Mouse (Mus musculus) gastrocnemius, adult 2 months (tissue): Measurements from ENCODE around the gene Fam114a1. TPM values are rescaled to one million over a fixed set of nuclear protein-coding genes. Genes with fewer than 3 reads are reported as not detected.

Experiments used
- DNase-seq: peaks from one replicate; pipeline ENCODE4 v3.0.0; 2022
- H3K27ac ChIP-seq: fragments of 200-600 bp; 2 replicates; pipeline ENCODE4 v1.8.1; 2022; ENCODE audit warnings: mild to moderate bottlenecking
- H3K4me3 ChIP-seq: fragments of 200-600 bp; 2 replicates; pipeline ENCODE4 v1.8.1; 2022; ENCODE audit warnings: mild to moderate bottlenecking, moderate library complexity
- CTCF ChIP-seq: fragments of 200-600 bp; IDR thresholded peaks from 2 replicates; pipeline ENCODE4 v1.8.1; 2022; ENCODE audit warnings: antibody characterized with exemption, mild to moderate bottlenecking, moderate library complexity
- intact Hi-C: fragments of 180-260 bp; cut with DNase I; formaldehyde crosslinking; loops from one replicate; pipeline ENCODE4 v1.15.1; 2025
- total RNA-seq, 2 experiments: library from RNA; stranded (reverse); gene quantifications; 2 replicates each; pipeline ENCODE4 v1.2.3; 2021

Gene Fam114a1
- total RNA-seq, 2 experiments from 2014 or later: 7.6 to 14.1 TPM

DNA sequence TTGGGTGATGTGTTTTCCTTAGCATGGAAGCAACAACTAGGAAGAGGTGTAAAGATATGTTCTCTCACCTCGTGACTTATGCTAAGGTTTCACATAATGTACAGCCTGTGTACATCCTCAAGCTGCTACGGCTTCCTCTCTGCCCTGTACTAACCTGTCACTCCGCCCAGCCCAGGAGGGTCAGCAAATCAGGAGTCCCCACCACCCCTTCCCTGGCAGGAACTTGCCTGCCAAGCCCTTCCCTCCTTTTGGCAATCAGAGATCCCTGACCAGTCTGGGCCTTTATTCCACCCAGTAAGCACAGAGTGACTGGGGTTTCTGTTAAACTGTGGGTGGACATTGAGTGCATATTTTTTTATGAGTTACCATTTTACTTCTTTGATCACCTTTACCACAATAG, 45.6 kb downstream of the Fam114a1 start:
- intact Hi-C loops: loop anchor here (5.0 kb wide), 1 partner anchor 227 kb away; no protein-coding TSS in a partner anchor
- Histone ChIP-seq H3K27ac (no peak overlapping the region), H3K4me3 (no peak overlapping the region)
- no peak for DNase-seq
- TF ChIP-seq CTCF: no peak

DNA sequence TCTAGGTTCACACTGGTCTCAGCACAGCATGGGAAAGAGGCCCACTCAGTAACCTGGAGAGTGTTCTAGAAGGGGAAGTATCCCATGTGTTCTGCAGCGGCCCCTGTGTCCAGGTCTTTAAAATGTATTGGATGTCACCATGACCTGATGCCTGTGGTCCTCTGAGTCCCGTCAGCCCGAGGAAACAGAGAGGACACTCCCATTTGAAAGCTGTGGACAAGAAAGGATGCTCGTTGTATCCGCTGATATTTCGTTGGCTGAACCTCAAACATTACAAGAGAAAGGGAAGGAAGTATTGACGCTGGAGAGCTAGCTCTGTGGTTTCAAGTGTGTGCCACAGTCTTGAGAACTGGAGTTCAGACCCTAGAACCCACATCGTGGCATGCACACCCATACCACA, 49.2 kb downstream of the Fam114a1 start:
- Histone ChIP-seq H3K4me3 (no peak overlapping the region), H3K27ac (no peak overlapping the region)
- DNase-seq: no peak
- TF ChIP-seq CTCF: no peak
- intact Hi-C loops: loop anchor here (5.0 kb wide), 1 partner anchor 223 kb away; no protein-coding TSS in a partner anchor

DNA sequence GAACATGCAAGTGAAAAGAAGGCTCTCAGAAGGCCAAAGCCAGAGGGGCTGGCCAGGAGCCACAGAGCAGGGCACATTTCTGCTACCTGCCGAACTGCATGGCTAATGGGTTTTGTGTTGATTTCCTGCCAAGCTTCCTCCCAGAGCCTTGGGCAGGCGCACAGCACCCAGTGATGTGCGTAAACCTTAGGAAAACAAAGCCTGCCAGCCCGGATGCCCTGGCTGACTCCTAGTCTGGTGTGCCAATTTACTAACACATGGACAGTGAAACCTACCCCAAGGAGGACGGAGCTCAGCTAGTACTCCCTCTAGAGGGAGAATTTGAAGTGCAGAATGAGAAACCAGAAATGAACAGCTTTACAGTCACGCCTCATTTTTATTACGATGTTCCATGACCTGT, 50.0 kb downstream of the Fam114a1 start:
- Histone ChIP-seq H3K27ac (peak overlapping the region; percentile 46; the same call in 1 of the 2 replicates), H3K4me3 (peak overlapping the region; percentile 30)
- TF ChIP-seq CTCF: peak; percentile 58
- intact Hi-C loops: loop anchor here (5.0 kb wide), 1 partner anchor 222 kb away; no protein-coding TSS in a partner anchor
- peak; percentile 61 for DNase-seq

- Histone ChIP-seq H3K4me3 (no peak overlapping the region), H3K27ac (no peak overlapping the region)
- intact Hi-C loops: no loop called here
- TF ChIP-seq CTCF: no peak
- no peak for DNase-seq
These were observed 52.1 kb downstream of the Fam114a1 start for GRCm38 (mm10) chr5:65022006-65022405.

- DNase-seq: no peak
- intact Hi-C loops: no loop called here
- Histone ChIP-seq H3K27ac (no peak overlapping the region), H3K4me3 (no peak overlapping the region)
- TF ChIP-seq CTCF: no peak
These were observed 54.8 kb downstream of the Fam114a1 start for GRCm38 (mm10) chr5:65024641-65025040.

- TF ChIP-seq CTCF: no peak
These were observed 56.0 kb downstream of the Fam114a1 start for GRCm38 (mm10) chr5:65025916-65026315.

DNA sequence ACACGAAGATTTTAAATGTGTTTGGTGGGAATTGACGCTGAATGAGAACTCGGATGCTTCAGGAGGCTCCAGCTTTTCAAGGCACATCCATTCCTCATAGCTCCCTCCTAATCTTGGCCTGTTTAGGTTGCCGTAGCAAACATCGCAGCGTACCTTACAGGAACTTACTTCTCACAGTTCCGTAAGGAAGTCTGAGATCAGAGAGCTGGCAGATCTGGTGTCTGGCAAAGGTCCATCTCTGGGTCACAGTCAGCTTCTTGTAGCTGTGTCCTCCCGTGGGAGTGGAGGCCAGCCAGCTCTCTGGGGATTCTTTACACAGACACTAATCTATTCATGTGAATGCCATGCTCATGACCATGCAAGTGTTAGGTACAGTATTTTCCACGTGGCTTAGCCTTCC, 56.9 kb downstream of the Fam114a1 start:
- TF ChIP-seq CTCF: no peak
- peak; percentile 46 for DNase-seq
- H3K4me3 ChIP-seq: no peak overlapping the region
- H3K27ac ChIP-seq: no peak overlapping the region
- intact Hi-C loops: no loop called here

More at GRCm38 (mm10) chr5:65025916-65026315, 56.0 kb downstream of the Fam114a1 start:
- Histone ChIP-seq H3K4me3 (no peak overlapping the region), H3K27ac (no peak overlapping the region)
- DNase-seq: peak; percentile 34
- intact Hi-C loops: no loop called here

- intact Hi-C loops: no loop called here
- DNase-seq: no peak
- no peak for TF ChIP-seq CTCF
These were observed 58.1 kb downstream of the Fam114a1 start for GRCm38 (mm10) chr5:65028019-65028418.

GRCm38 (mm10) chr5:65036597-65036996, 66.7 kb downstream of the Fam114a1 start:
- no peak overlapping the region for H3K27ac ChIP-seq
- intact Hi-C loops: no loop called here
- DNase-seq: no peak
- no peak overlapping the region for H3K4me3 ChIP-seq
- TF ChIP-seq CTCF: no peak

More at GRCm38 (mm10) chr5:65028019-65028418, 58.1 kb downstream of the Fam114a1 start:
- Histone ChIP-seq H3K27ac (no peak overlapping the region), H3K4me3 (no peak overlapping the region)

- intact Hi-C loops: no loop called here
- H3K27ac ChIP-seq: peak overlapping the region; percentile 77
- DNase-seq: no peak
- H3K4me3 ChIP-seq: peak overlapping the region; percentile 50
- no peak for TF ChIP-seq CTCF
These were observed 68.4 kb downstream of the Fam114a1 start for GRCm38 (mm10) chr5:65038305-65038704.

GRCm38 (mm10) chr5:65038811-65039571, 69.1 kb downstream of the Fam114a1 start:
- peak overlapping the region; percentile 77 for H3K27ac ChIP-seq
- DNase-seq: peak; percentile 69
- H3K4me3 ChIP-seq: peak overlapping the region; percentile 50
- TF ChIP-seq CTCF: no peak
- intact Hi-C loops: no loop called here

DNA sequence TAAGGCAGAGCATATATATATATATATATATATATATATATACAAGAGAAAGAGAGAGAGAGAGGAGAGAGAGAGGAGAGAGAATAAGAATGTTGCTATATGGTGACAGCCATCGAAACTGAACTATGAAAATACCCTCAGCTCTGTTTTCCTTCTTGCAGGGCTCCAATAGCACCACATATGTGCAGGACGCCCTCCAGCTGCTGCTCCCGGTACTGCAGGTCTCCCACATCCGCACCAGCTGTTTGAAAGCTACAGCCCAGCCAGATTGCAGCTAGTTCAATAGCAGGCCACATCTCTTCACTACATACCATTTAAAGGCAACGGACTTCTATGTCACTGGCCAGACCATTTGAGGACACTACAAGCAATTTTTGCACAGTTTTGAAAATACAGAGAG, 70.6 kb downstream of the Fam114a1 start:
- no peak overlapping the region for H3K4me3 ChIP-seq
- peak; percentile 33 for DNase-seq
- H3K27ac ChIP-seq: no peak overlapping the region
- intact Hi-C loops: no loop called here
- TF ChIP-seq CTCF: peak; percentile 50

GRCm38 (mm10) chr5:65043407-65043895, 73.6 kb downstream of the Fam114a1 start:
- intact Hi-C loops: no loop called here
- DNase-seq: no peak
- H3K27ac ChIP-seq: no peak overlapping the region
- no peak for TF ChIP-seq CTCF
- H3K4me3 ChIP-seq: no peak overlapping the region
